Mouse (Mus musculus): ENCODE data around the gene Trdn. TPM values are rescaled to one million over a fixed set of nuclear protein-coding genes. Genes with fewer than 3 reads are reported as not detected.

Gene Trdn
- total RNA-seq (2014; fragmentation: Nextera tagmentation) (not detected in 2 replicates), total RNA-seq (2017) (not detected in 2 replicates)

- ATAC-seq (replicated peaks; ENCODE audit: low FRiP score, low TSS enrichment, poor library complexity, severe bottlenecking), result no peak
Measured at GRCm38 (mm10) chr10:33080254-33080653, at the start of gene Trdn. Gene Trdn (plus strand): TSS chr10:33080554.

GRCm38 (mm10) chr10:33060771-33061170 lies 19.6 kb upstream of the Trdn start:
- no peak for ATAC-seq (replicated peaks; ENCODE audit: low FRiP score, low TSS enrichment, poor library complexity, severe bottlenecking)

GRCm38 (mm10) chr10:33065566-33065965 lies 14.8 kb upstream of the Trdn start:
- ATAC-seq (replicated peaks; ENCODE audit: low FRiP score, low TSS enrichment, poor library complexity, severe bottlenecking), result no peak

- no peak for ATAC-seq (replicated peaks; ENCODE audit: low FRiP score, low TSS enrichment, poor library complexity, severe bottlenecking)
Measured at GRCm38 (mm10) chr10:33073126-33073525, 7.2 kb upstream of the Trdn start.

GRCm38 (mm10) chr10:33082151-33082844 lies 1.9 kb downstream of the Trdn start:
- ATAC-seq (replicated peaks; ENCODE audit: low FRiP score, low TSS enrichment, poor library complexity, severe bottlenecking), result no peak

- ATAC-seq (replicated peaks; ENCODE audit: low FRiP score, low TSS enrichment, poor library complexity, severe bottlenecking), result no peak
Measured at GRCm38 (mm10) chr10:33082961-33083626, 2.7 kb downstream of the Trdn start.

- no peak for ATAC-seq (replicated peaks; ENCODE audit: low FRiP score, low TSS enrichment, poor library complexity, severe bottlenecking)
Measured at GRCm38 (mm10) chr10:33083627-33084158, 3.3 kb downstream of the Trdn start.

GRCm38 (mm10) chr10:33088403-33088802 lies 8.0 kb downstream of the Trdn start:
- no peak for ATAC-seq (replicated peaks; ENCODE audit: low FRiP score, low TSS enrichment, poor library complexity, severe bottlenecking)

GRCm38 (mm10) chr10:33092400-33092799 lies 12.0 kb downstream of the Trdn start:
- ATAC-seq (replicated peaks; ENCODE audit: low FRiP score, low TSS enrichment, poor library complexity, severe bottlenecking), result no peak

GRCm38 (mm10) chr10:33107942-33108341 lies 27.6 kb downstream of the Trdn start:
- ATAC-seq (replicated peaks; ENCODE audit: low FRiP score, low TSS enrichment, poor library complexity, severe bottlenecking), result no peak

- no peak for ATAC-seq (replicated peaks; ENCODE audit: low FRiP score, low TSS enrichment, poor library complexity, severe bottlenecking)
Measured at GRCm38 (mm10) chr10:33123028-33123427, 42.7 kb downstream of the Trdn start.

GRCm38 (mm10) chr10:33144911-33145310 lies 64.6 kb downstream of the Trdn start:
- no peak for ATAC-seq (replicated peaks; ENCODE audit: low FRiP score, low TSS enrichment, poor library complexity, severe bottlenecking)

- ATAC-seq (replicated peaks; ENCODE audit: low FRiP score, low TSS enrichment, poor library complexity, severe bottlenecking), result no peak
Measured at GRCm38 (mm10) chr10:33179731-33180631, 99.6 kb downstream of the Trdn start.

- ATAC-seq (replicated peaks; ENCODE audit: low FRiP score, low TSS enrichment, poor library complexity, severe bottlenecking), result no peak
Measured at GRCm38 (mm10) chr10:33189031-33189430, 108.7 kb downstream of the Trdn start.

GRCm38 (mm10) chr10:33195919-33196318 lies 115.6 kb downstream of the Trdn start:
- no peak for ATAC-seq (replicated peaks; ENCODE audit: low FRiP score, low TSS enrichment, poor library complexity, severe bottlenecking)

- no peak for ATAC-seq (replicated peaks; ENCODE audit: low FRiP score, low TSS enrichment, poor library complexity, severe bottlenecking)
Measured at GRCm38 (mm10) chr10:33198257-33198656, 117.9 kb downstream of the Trdn start.

GRCm38 (mm10) chr10:33210411-33210810 lies 130.1 kb downstream of the Trdn start:
- no peak for ATAC-seq (replicated peaks; ENCODE audit: low FRiP score, low TSS enrichment, poor library complexity, severe bottlenecking)

GRCm38 (mm10) chr10:33253911-33254310 lies 173.6 kb downstream of the Trdn start:
- no peak for ATAC-seq (replicated peaks; ENCODE audit: low FRiP score, low TSS enrichment, poor library complexity, severe bottlenecking)

- ATAC-seq (replicated peaks; ENCODE audit: low FRiP score, low TSS enrichment, poor library complexity, severe bottlenecking), result no peak
Measured at GRCm38 (mm10) chr10:33256202-33256601, 175.8 kb downstream of the Trdn start.

GRCm38 (mm10) chr10:33304982-33305381 lies 224.6 kb downstream of the Trdn start:
- no peak for ATAC-seq (replicated peaks; ENCODE audit: low FRiP score, low TSS enrichment, poor library complexity, severe bottlenecking)
